Mouse (Mus musculus) bone marrow macrophage, adult 2 months (primary cell): ENCODE data around the gene Pdxp.

Experiments used
- CTCF ChIP-seq: IDR thresholded peaks from 2 replicates; pipeline ENCODE4 v1.5.1; 2012; ENCODE audit warnings: low read depth, mild to moderate bottlenecking, low read length, moderate library complexity
- POLR2A ChIP-seq: IDR thresholded peaks from 2 replicates; pipeline ENCODE4 v1.6.1; 2012; ENCODE audit warnings: mild to moderate bottlenecking, low read depth, low read length, borderline replicate concordance

DNA sequence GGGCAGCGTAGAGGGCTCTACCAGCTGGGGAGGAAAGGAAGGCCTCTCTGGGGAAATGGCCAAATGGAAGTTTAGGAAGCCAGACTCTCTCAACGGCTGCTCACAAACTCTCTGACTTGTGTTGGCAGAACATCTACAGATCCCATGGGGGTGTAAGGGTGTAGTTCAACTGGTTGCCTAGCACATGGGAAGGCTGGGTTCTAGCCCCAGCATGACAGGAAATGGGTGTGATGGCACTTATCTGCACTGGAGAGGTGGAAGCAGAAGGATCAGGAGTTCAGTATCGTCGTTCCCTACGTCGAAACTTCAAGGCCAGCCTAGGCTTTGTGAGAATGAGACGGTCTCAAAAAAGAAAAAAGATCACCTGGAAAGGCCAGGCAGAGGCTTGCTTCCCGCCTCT lies 4.7 kb upstream of the Pdxp start:
- no peak for TF ChIP-seq CTCF
- TF ChIP-seq POLR2A: no peak
